Mouse (Mus musculus): Measurements from ENCODE around the gene Arhgap15. TPM values are rescaled to one million over a fixed set of nuclear protein-coding genes. Genes with fewer than 3 reads are reported as not detected.
"Not testable (repeated sequence)": the region's sequence is repeated elsewhere in the genome, so short reads cannot be mapped to it uniquely, and the experiment has no call there.

The Arhgap15 gene
- polyA plus RNA-seq (2015; fragmentation: Nextera tagmentation; extraction: Ambion mirVana) = 1.9 and 2.0 TPM in 2 replicates

- 84% methylated on average over 5 of the region's 5 CpGs for whole genome bisulfite sequencing
- no peak for ATAC-seq (ENCODE audit: low read depth)
- Histone ChIP-seq H3K4me3 (no peak within 1 kb of the TSS), H3K4me2 (no peak within 1 kb of the TSS), H3K36me3 (no peaks in the 10 kb centered on the region), H3K9me3 (no peaks in the 10 kb centered on the region), H3K27me3 (no peaks in the 10 kb centered on the region), H3K9ac (no peak within 1 kb of the TSS), H3K4me1 (replicated peaks) (no peaks in the 10 kb centered on the region), H3K27ac (replicated peaks) (no peak within 1 kb of the TSS)
Observed at GRCm38 (mm10) chr2:43748287-43748983, at the start of gene Arhgap15. TSS of gene Arhgap15 (plus strand) at chr2:43748824.

GRCm38 (mm10) chr2:43712611-43713138 lies 35.9 kb upstream of the Arhgap15 start:
- Histone ChIP-seq H3K36me3 (no peaks in the 10 kb centered on the region), H3K4me3 (no peak overlapping the region), H3K9me3 (no peaks in the 10 kb centered on the region), H3K9ac (no peak overlapping the region), H3K27me3 (no peaks in the 10 kb centered on the region), H3K4me1 (replicated peaks) (no peaks in the 10 kb centered on the region), H3K4me2 (no peak overlapping the region), H3K27ac (replicated peaks) (no peak overlapping the region)
- 91% methylated on average over 2 of the region's 2 CpGs for WGBS
- no peak for ATAC-seq (ENCODE audit: low read depth)

- ATAC-seq (ENCODE audit: low read depth) = peak; percentile 88
- H3K27ac ChIP-seq (replicated peaks) = no peak overlapping the region
- WGBS = 20% methylated on average over 14 of the region's 14 CpGs
- peaks cover 4% of the 10 kb centered on the region for H3K4me1 ChIP-seq (replicated peaks)
- H3K9ac ChIP-seq = peak overlapping the region; percentile 45; the same call in 1 of the 2 replicates
- peak overlapping the region; percentile 17 for H3K4me3 ChIP-seq
- H3K36me3 ChIP-seq = no peaks in the 10 kb centered on the region
- H3K9me3 ChIP-seq = no peaks in the 10 kb centered on the region
- peak overlapping the region; percentile 53 for H3K4me2 ChIP-seq
- no peaks in the 10 kb centered on the region for H3K27me3 ChIP-seq
Observed at GRCm38 (mm10) chr2:43722446-43723103, 26.0 kb upstream of the Arhgap15 start.

- peak; percentile 75 for ATAC-seq (ENCODE audit: low read depth)
- WGBS = 61% methylated on average over 7 of the region's 7 CpGs
- Histone ChIP-seq H3K9ac (peak overlapping the region; percentile 45), H3K9me3 (no peaks in the 10 kb centered on the region), H3K27me3 (no peaks in the 10 kb centered on the region), H3K4me2 (peak overlapping the region; percentile 53), H3K27ac (replicated peaks) (no peak overlapping the region), H3K36me3 (no peaks in the 10 kb centered on the region), H3K4me1 (replicated peaks) (peaks cover 4% of the 10 kb centered on the region), H3K4me3 (peak overlapping the region; percentile 17)
Observed at GRCm38 (mm10) chr2:43723104-43723541, 25.5 kb upstream of the Arhgap15 start.

DNA sequence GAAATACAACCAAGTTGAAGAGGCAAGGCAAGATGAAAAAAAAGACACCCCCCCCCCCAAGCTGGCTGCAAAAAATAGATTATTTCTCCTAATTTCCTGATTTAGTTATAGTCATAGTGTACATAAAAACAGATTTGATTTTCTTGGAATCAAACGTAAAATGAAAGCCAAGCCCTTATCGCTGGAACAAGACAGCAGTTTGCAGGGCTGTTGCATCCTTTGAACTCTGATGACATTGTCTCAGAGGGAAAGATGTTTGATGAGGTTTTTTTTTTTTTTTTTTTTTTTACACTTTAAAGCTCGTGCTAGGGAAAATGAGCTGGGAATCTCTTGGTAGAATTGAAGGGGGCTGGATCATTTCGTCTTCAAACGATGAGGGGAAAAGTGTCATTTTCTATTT lies 21.4 kb upstream of the Arhgap15 start:
- no peak overlapping the region for H3K4me2 ChIP-seq
- no peak overlapping the region for H3K9ac ChIP-seq
- no peaks in the 10 kb centered on the region for H3K9me3 ChIP-seq
- no peak overlapping the region for H3K27ac ChIP-seq (replicated peaks)
- H3K27me3 ChIP-seq = no peaks in the 10 kb centered on the region
- H3K4me1 ChIP-seq (replicated peaks) = peaks cover 4% of the 10 kb centered on the region
- H3K4me3 ChIP-seq = no peak overlapping the region
- WGBS = 77% methylated on average over 5 of the region's 5 CpGs
- H3K36me3 ChIP-seq = no peaks in the 10 kb centered on the region
- ATAC-seq (ENCODE audit: low read depth) = no peak

GRCm38 (mm10) chr2:43727693-43728092 lies 20.9 kb upstream of the Arhgap15 start:
- H3K4me1 ChIP-seq (replicated peaks) = peaks cover 4% of the 10 kb centered on the region
- H3K27me3 ChIP-seq = no peaks in the 10 kb centered on the region
- no peak overlapping the region for H3K27ac ChIP-seq (replicated peaks)
- 90% methylated on average over 8 of the region's 8 CpGs for WGBS
- H3K9me3 ChIP-seq = no peaks in the 10 kb centered on the region
- H3K9ac ChIP-seq = no peak overlapping the region
- H3K4me3 ChIP-seq = no peak overlapping the region
- H3K36me3 ChIP-seq = no peaks in the 10 kb centered on the region
- no peak overlapping the region for H3K4me2 ChIP-seq
- no peak for ATAC-seq (ENCODE audit: low read depth)

- Histone ChIP-seq H3K9me3 (no peaks in the 10 kb centered on the region), H3K36me3 (no peaks in the 10 kb centered on the region), H3K4me2 (no peak overlapping the region), H3K4me1 (replicated peaks) (no peaks in the 10 kb centered on the region), H3K27me3 (no peaks in the 10 kb centered on the region), H3K4me3 (no peak overlapping the region), H3K9ac (no peak overlapping the region), H3K27ac (replicated peaks) (no peak overlapping the region)
- no peak for ATAC-seq (ENCODE audit: low read depth)
- WGBS = 89% methylated on average over 3 of the region's 3 CpGs
Observed at GRCm38 (mm10) chr2:43728831-43729230, 19.8 kb upstream of the Arhgap15 start.

DNA sequence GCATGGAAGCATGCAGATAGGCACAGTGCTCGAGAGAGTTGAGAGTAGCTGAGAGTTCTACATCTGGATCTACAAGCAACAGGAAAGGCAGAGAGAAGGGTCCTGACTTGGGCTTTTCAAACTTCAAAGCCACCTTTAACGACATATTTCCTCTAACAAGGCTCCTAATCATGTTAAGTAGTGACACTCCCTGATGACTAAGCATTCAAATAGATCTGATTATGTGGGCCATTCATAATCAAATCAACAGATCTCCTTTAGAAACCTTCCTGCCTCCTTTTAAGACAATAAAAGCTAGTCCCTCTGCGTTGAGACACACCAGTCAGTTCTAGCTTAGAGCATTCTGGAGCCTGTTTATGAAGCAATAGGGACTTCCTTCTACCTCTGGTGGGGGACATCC lies 16.2 kb upstream of the Arhgap15 start:
- H3K36me3 ChIP-seq = no peaks in the 10 kb centered on the region
- H3K4me2 ChIP-seq = no peak overlapping the region
- H3K4me1 ChIP-seq (replicated peaks) = no peaks in the 10 kb centered on the region
- ATAC-seq (ENCODE audit: low read depth) = no peak
- H3K9me3 ChIP-seq = no peaks in the 10 kb centered on the region
- no peak overlapping the region for H3K27ac ChIP-seq (replicated peaks)
- WGBS = 34% methylated on average over 3 of the region's 3 CpGs
- no peaks in the 10 kb centered on the region for H3K27me3 ChIP-seq
- no peak overlapping the region for H3K9ac ChIP-seq
- no peak overlapping the region for H3K4me3 ChIP-seq

- not testable (repeated sequence) for H3K27me3 ChIP-seq; H3K27ac ChIP-seq (replicated peaks); H3K4me2 ChIP-seq; H3K4me3 ChIP-seq; H3K9ac ChIP-seq; H3K9me3 ChIP-seq; H3K36me3 ChIP-seq; H3K4me1 ChIP-seq (replicated peaks); ATAC-seq (ENCODE audit: low read depth)
- 92% methylated on average over 4 of the region's 4 CpGs for WGBS
Observed at GRCm38 (mm10) chr2:43735071-43735470, 13.6 kb upstream of the Arhgap15 start.

GRCm38 (mm10) chr2:43737546-43737945 lies 11.1 kb upstream of the Arhgap15 start:
- ATAC-seq (ENCODE audit: low read depth) = no peak
- Histone ChIP-seq H3K4me2 (no peak overlapping the region), H3K36me3 (no peaks in the 10 kb centered on the region), H3K4me3 (no peak overlapping the region), H3K9ac (no peak overlapping the region), H3K27me3 (no peaks in the 10 kb centered on the region), H3K27ac (replicated peaks) (no peak overlapping the region), H3K9me3 (no peaks in the 10 kb centered on the region), H3K4me1 (replicated peaks) (no peaks in the 10 kb centered on the region)
- 92% methylated on average over 7 of the region's 7 CpGs for WGBS

- Histone ChIP-seq H3K4me3 (no peak overlapping the region), H3K9ac (no peak overlapping the region), H3K27ac (replicated peaks) (no peak overlapping the region), H3K4me1 (replicated peaks) (no peaks in the 10 kb centered on the region), H3K9me3 (no peaks in the 10 kb centered on the region), H3K36me3 (no peaks in the 10 kb centered on the region), H3K27me3 (no peaks in the 10 kb centered on the region), H3K4me2 (no peak overlapping the region)
- 89% methylated on average over 10 of the region's 10 CpGs for WGBS
- ATAC-seq (ENCODE audit: low read depth) = no peak
Observed at GRCm38 (mm10) chr2:43738562-43739112, 10.0 kb upstream of the Arhgap15 start.

GRCm38 (mm10) chr2:43739190-43739818 lies 9.3 kb upstream of the Arhgap15 start:
- WGBS = 89% methylated on average over 9 of the region's 9 CpGs
- ATAC-seq (ENCODE audit: low read depth) = no peak
- no peak overlapping the region for H3K4me2 ChIP-seq

More at GRCm38 (mm10) chr2:43739190-43739818, 9.3 kb upstream of the Arhgap15 start:
- Histone ChIP-seq H3K27ac (replicated peaks) (no peak overlapping the region), H3K9ac (no peak overlapping the region), H3K4me3 (no peak overlapping the region), H3K27me3 (no peaks in the 10 kb centered on the region), H3K4me1 (replicated peaks) (no peaks in the 10 kb centered on the region), H3K9me3 (no peaks in the 10 kb centered on the region), H3K36me3 (no peaks in the 10 kb centered on the region)

All from neural tube, embryonic 13.5 days (tissue).